Mouse (Mus musculus): Measurements from ENCODE around the gene Tmx2.
A peak's percentile ranks its signal among the peaks of the same experiment; 100 is the strongest.
"Not testable (repeated sequence)": the region's sequence is repeated elsewhere in the genome, so short reads cannot be mapped to it uniquely, and the experiment has no call there.

Gene Tmx2

DNA sequence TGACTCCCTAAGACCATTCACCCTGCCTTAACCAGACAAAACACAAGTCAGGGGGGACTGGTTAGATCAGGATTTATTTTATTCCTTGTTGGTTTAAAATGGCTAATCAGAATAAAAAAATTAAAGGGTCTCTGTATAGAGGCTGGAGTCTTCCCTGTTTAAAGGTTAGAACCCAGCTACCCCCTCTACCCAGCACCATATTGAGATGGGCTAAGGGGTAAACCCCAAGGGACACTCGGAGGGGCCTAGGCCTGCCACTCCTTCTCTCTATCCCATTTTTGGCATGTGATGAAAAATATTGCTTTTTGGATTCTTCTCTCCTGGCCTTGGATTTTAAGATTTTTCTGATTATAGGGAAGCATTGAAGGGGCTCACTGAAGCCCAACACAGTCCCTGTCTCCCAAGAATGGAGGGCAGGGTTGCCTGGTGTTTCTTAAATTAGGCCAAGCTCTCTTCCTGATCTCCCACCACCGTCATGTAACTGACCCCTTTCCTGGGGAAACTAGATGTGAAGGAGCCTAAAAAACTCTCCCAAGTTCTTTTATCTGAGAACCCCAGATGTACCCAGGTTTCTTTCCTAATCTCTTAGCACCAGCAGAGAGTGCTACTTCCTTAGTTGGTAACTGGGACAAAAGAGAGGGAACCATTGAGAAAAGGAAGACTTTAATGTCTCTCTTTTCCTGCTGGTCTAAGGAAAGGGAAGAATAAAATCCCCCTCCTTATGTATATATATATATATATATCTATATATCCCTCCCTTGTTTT lies 9.3 kb upstream of the Tmx2 start:
- no peak for DNase-seq (ENCODE audit: low spot score in 2 of 2)

DNA sequence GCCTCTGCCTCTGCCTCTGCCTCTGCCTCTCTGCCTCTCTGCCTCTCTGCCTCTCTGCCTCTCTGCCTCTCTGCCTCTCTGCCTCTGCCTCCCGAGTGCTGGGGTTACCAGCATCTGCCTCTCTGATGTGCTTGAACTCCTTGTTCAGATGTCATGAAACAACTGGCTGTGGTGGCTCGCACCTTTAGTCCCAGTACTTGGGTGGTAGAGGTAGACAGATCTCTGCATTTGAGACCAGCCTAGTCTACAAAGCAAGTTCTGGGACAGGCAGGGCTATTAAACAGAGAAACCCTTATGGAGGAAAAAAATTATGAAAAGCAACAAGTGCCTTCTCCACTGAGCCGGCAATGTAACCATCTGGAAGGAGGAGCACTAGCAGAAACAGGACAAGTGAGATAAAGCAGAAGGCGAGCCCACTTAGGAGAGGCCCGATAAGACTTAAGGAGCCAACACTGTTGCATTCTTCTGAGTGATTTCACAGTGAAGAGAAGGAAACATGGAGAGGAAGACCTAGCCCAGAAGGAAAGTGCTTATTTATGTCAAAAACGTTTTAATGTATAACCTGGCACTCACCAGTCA lies 3.8 kb upstream of the Tmx2 start:
- no peak for DNase-seq (ENCODE audit: low spot score in 2 of 2)

DNA sequence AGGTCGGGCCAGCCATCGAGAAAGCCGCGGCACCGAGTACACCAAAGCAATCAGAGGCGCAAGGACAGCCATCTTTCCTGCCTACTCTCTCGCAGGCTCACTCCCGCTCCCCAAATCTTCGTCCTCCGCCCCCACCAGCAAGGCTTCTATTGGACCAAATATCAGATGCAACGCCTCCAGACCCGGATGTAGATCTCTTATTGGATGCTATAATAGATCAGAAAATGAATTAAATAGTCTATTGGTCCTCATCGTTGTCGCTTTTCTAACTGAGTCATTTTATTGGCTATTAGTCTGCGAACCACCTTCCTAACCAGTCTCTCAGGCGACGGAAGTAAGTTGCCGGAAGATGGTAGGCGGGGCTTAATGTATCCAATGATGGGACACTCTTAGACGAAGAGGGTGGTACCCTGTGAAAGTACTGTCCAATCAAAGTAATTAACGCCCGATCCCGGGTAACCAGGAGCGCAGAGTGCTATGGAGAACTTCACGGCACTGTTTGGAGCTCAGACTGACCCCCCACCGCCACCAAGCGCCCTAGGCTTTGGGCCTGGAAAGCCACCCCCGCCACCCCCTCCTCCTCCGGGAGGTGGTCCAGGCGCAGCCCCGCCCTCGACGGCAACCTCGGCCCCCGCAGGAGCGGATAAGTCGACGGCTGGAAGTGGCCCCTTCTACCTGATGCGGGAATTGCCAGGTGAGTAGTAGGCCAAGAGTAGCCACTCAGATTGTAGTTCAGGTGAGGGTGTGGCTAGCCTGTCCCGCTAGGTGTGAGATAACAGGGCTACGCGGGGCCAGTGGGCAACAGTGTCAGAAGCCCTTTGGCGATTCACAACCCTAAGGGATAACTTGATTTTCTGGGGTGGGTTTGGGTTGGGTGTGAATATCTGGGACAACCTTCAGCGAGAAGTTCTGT lies 716 bp downstream of the Tmx2 start, which contains the start of the genes Gm28635 and Med19:
TSS of gene Gm28635 (minus strand) at position 74 of the 913 bp plus-strand sequence.
TSS of gene Med19 (plus strand) at position 435 of the 913 bp plus-strand sequence.
- peak; percentile 92 to 93 for DNase-seq (ENCODE audit: low spot score in 2 of 2)

DNA sequence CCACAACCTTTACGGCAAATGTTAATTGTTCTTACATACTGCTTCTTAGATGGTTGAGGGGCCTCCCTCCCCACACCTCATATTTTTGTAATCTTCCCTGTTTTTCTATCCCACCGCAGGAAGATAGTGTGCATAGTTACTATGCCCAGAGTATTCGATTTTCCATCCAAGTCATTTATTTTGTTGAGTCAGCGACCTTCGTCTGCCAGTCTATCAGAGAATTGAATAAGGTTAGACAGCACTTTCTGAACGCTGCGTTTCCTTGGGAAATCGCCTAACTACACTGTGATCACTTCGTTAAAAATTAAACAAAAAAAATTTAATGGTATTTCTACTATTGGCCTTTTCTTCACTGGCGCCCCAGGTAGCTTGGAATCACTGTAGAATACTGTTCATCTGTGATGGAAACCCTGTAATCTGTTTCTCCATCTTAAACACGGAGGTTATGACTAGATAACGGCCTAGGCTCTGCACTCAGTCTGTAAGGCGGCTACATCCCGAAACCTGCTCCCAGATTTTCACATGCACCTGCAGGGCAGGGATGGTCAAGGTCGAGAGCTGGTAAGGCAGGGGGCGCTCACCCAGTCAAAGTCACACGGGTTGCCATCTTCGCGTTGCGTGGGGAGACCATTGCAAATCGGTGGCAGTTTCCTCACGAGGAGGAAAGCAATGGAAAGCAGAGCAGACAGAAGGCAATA lies 1.5 kb downstream of the Tmx2 start:
- no peak for DNase-seq (ENCODE audit: low spot score in 2 of 2)

DNA sequence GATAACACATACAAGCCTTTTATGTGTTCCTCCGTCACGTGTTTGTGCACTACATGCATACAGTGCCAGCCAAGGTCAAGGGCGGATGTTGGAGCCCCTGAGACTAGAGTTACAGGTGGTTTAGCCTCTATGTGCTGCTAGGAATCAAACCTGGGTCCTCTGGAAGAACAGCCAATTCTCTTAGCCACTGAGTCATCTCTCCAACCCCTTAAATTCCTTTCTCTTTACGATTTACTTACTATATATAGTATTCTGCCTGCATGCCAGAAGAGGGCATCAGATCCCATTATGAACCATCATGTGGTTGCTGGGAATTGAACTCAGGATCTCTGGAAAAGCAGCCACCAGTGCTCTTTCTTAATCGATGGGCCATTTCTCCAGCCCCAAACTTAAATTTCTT lies 7.4 kb downstream of the Tmx2 start:
- not testable (repeated sequence) for DNase-seq (ENCODE audit: low spot score in 2 of 2)

DNA sequence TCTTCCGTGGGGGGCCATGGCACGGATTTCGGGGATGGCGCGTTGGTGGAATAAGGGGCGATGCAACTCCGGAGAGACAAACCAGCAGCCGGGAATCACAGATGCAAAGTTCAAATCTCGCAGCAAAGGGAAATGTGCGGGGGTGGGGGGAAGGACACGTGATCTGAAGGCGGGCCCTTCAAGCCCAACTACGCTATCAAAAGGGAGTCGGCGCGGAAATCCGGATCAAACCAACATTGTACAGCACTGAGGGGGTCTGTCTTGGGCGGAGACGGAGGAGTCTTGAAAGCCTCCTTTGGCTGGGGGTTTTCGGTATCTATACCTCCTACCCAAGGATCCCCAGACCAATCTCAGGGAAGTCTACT lies 8.4 kb downstream of the Tmx2 start, which contains the start of gene Selenoh:
TSS of gene Selenoh (minus strand) at position 202 of the 365 bp plus-strand sequence.
- DNase-seq (ENCODE audit: low spot score in 2 of 2) = peak; percentile 86

DNA sequence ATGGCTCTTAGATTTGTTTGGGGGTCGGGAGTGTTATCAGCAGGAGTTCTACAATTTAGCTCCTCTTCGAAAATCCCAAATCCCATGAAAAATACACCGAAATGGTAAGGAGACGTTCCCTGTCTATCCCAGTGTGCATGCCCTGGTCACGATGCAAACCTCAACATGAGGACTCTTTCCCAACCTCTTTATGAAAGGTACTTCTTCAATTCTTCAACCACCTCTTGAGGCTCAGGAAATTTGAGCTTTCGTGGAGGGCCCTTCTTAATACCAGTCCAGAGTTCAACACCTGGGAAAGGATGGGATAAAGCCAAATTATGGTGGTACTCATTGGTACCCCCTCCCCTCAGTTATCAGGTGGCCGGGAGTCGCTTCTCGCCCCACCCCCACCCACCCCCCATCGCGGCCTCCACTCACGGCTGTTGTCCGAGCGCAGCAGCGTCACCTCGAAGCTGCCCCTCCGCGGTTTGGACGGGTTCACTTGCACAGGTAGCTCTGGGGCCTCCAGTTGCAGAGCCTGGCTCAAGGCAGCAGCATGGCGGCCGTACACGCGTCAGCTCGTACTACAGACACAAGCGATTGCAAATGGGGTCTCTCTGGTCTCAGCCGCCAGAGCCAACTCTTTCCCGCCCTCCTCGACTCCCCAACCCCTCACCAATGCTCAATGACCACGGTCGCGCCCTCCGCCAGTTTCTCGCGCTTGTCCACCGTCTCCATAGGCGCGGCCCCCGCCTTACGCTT lies 8.9 kb downstream of the Tmx2 start:
- DNase-seq (ENCODE audit: low spot score in 2 of 2) = no peak

DNA sequence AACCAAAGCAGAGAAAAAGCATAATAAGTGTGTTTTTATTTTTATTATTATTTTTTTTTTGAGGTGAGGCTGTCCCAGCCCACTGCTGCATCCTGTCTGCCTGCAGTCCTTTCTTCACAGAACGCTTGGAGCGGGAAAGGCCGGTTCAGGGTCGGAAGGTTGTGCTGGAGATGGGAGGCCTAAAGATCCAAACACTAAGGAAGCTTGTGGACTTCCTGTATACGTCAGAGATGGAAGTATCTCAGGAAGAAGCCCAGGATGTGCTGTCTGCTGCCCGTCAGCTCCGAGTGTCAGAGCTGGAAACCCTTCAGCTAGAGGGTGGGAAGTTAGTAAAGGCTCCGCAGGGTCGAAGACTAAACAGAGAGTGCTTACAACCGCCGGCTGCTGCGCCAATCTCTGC lies 12.9 kb downstream of the Tmx2 start:
- no peak for DNase-seq (ENCODE audit: low spot score in 2 of 2)

DNA sequence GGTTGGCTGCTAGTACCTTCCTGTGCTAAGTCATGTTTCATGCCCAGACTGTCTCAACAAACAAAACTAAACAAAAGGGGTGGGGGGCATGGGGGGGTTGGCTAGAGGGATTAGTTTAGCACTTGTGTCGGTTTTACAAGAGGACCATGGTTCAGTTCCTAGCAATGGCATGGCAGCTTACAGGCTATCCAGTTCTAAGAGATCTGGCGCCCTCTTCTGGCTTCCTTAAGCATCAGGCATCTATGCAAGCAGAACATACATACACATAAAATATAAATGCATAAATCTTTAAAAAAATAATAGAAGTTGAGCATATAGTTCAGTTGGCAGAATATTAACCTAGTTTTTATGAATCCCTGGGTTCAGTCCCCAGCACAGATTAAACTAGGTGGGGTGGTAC lies 16.1 kb downstream of the Tmx2 start:
- peak in 1 of 2 experiments; percentile 67 for DNase-seq (ENCODE audit: low spot score in 2 of 2)

DNA sequence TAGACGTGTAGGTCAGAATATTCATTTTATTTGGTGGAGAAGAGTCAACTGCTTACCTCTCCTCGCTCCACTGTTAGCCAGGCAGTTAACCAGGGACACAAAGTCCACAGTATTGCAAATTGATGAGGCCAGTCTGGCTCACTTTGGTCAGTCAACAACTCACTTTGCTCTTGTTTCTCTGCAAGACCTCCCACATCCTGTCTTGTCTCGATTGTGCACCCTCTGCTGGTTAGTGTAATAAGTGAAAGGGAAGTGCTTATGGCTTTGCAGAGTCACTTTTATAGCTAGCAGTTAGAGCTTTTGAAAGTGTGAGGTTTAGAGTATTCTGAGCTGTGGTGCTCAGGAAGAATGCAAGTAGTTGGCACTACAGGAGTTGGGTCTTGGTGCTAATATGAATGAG lies 18.7 kb downstream of the Tmx2 start:
- peak; percentile 35 to 61 for DNase-seq (ENCODE audit: low spot score in 2 of 2)

DNA sequence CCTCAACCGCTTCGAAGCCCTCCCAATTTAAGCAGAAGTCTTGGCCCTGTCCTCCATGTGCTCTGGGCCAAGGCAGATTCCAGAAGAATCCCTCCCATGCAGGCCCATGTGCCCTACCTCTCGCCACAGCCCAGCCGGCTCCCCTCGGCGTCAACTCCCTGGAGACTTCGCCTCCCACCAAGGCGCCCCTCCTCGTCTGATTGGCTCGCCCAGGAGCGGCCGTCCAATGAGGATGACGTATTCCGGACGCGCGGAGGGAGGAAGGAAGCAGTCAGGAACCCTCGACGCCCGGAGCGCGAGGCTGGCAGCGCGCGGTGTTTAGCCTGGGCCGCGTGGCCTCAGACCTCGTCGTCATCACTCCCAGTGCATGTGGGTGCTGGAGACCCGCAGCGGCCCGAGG lies 20.1 kb downstream of the Tmx2 start, which contains the start of gene Btbd18:
TSS of gene Btbd18 (plus strand) at position 274 of the 400 bp plus-strand sequence.
- no peak for DNase-seq (ENCODE audit: low spot score in 2 of 2)

DNA sequence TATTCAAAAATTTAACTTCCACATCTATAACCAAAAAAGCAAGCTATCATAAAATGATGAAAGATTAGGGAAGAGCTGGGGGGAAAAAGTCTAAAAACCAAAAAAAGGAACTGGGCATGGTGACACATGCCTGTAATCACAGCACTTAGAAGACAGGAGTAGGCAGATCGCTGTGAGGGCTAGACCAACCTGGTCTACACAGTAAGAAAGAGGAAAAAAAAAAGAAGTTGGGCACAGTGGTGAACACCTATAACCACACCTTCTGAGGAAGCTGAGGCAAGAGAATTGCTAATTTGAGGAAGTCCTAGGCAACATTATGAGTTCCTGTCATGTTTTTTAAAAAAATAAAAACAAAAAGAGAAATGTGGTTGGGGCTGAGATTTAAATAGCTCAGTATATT lies 23.1 kb downstream of the Tmx2 start:
- no peak for DNase-seq (ENCODE audit: low spot score in 2 of 2)

DNA sequence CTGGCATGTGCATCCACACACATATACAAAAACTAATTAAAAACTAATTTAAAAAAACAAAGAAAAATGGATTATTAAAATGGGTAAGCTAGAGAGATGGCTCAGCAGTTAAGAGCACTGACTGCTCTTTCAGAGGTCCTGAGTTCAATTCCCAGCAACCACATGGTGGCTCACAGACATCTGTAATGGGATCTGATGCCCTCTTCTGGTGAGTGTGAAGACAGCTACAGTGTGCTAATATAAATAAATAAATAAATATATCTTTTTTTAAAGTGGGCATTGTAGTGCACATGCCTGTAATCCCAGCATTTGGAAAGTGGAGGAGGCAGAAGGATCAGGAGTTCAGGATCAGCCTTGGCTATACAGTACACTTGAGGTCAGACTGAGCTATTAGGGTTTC lies 25.6 kb downstream of the Tmx2 start:
- no peak for DNase-seq (ENCODE audit: low spot score in 2 of 2)

DNA sequence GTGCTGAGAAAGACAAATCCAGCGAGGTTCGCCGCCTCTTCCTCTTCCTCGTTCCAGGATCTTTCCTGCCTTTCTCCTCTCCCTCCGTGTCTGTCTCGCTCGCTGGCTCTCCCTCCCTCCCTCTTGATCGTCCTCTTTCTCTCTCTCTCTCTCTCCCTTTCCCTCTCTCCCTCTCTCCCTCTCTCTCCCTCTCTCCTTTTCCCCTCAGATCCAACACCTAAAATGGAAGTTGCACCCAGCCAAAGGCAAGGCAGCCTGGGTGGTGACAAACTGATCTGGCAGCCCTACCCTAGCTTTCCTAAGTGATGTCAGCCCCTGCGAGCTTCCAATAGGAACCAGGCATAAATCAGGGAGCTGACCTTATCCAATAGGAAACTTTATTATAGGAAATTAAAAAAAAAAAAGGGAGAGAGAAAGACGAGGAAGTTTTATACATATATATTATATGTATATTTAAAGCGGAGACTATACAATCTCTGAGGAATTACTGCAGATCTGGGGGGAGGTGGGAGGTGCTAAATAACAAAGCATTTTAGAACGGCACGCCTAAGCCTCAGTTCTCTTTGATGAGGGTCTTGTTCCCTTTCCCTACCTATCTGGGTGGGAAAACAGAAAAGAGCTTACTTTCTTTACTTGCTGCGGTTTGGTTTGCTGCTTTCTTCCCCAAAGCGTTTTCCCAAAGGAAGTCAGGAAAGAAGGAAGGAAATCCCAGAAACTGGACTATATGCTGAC lies 28.3 kb downstream of the Tmx2 start, which contains the start of gene Ctnnd1:
TSS of gene Ctnnd1 (minus strand) at position 302 of the 732 bp plus-strand sequence.
- DNase-seq (ENCODE audit: low spot score in 2 of 2) = no peak

DNA sequence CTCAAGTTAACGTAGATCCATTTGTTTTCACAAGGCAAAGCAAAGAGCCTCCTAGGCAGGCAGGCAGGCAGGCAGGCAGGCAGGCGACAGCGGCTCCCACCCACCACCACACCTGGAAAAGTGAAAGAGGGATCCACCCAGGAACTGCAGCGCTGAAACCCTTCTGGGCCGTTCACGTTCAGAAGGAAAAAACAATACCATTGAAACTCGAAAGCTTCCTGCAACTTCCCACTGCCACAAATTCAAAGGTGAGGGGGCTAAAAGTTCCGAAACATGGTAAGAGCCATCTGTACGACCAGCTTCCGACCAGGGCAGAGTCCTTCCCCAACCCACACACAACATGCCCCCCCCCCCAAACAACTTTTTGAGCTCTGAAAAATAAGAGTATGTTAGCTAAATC lies 29.3 kb downstream of the Tmx2 start:
- no peak for DNase-seq (ENCODE audit: low spot score in 2 of 2)

DNA sequence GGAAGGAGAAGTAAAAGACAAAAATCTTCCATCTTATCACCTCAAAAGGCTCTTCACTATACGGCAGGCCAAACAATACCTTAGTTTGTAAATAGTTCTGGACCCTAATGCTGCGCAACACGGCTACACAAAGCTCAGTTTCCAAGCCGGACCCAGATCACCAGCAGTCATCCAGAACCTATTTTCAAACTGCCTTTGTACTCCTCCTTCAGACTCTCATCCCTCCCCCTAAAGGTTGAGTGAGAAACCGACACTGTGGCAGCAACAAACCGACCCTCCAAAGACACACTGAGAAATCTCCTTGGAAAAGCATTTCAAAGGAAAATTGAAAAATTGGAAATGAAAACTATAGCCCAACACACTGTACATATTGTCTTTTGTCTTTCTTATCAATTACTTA lies 30.6 kb downstream of the Tmx2 start:
- no peak for DNase-seq (ENCODE audit: low spot score in 2 of 2)

DNA sequence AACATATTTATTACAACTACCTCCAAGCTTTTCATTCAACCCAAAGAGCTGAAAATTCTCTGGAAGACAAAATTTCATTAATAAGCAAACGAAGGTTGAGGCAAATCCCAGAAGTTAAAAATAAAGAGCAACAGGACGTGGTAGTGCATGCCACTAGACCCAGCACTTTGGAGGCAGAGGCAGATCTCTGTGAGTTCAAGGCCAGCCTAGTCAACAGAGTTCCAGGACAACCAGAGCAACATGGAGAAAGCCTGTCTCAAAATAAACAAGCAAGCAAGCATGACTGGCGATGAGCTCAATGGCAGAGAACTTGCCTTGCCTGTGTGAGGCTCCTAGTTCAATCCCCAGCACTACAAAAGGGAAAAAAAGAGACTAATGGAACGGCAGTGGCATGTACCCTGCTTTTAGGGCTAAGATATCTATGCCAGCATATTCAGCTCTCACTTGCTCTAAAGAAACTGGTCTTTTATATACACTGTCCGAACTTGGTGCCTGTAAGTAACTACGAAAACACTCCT lies 31.8 kb downstream of the Tmx2 start:
- DNase-seq (ENCODE audit: low spot score in 2 of 2) = no peak

DNA sequence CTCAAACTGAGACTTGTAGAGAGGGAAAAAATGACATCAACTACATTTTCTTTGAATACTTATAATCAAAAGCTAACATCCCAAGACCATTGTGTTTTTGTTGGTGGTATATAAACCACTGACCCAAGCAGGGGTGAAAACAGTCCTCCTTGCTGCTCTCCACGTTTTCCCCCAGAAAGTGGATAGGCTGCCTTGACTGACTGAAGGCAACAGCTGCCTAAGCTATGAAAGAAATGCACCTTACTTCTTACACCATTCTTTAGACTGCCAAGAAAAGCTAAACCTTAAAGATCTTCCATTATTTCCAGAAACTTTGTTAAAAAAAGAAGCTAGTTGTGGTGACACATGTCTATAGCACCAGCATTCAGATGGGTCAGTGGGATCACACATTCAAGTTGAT lies 32.8 kb downstream of the Tmx2 start:
- no peak for DNase-seq (ENCODE audit: low spot score in 2 of 2)

DNA sequence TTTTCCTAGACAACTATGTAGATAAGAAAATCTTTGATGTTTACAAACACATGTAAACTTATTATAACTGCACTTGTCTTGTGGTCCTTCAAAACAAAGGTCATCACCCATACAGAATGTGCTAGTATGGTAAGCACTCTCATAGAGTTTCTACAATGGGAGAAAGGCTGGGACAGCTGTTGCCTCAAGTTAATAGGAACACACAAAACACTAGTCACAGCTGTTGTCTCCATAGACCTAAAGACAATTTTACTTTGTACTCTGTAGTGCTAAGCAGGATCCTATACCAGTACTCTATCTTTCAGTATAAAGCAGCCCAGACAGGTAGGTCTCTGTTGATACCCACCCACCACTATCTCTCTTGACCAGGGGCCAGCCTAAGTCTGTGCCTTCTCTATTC lies 38.1 kb downstream of the Tmx2 start:
- DNase-seq (ENCODE audit: low spot score in 2 of 2) = no peak
